Mouse (Mus musculus) cerebellum, adult 2 months (tissue): ENCODE measurements around the gene AU018091.
"Not testable (repeated sequence)": the region's sequence is repeated elsewhere in the genome, so short reads cannot be mapped to it uniquely, and the experiment has no call there.

Source experiments
- CTCF ChIP-seq: fragments of 200-500 bp; IDR thresholded peaks from 2 replicates; pipeline ENCODE4 v1.5.1; 2011; ENCODE audit warnings: low read depth, mild to moderate bottlenecking, control low read depth, low read length, moderate library complexity, borderline replicate concordance; ENCODE audit not compliant: insufficient read depth
- POLR2A ChIP-seq: fragments of 200-500 bp; IDR thresholded peaks from 2 replicates; pipeline ENCODE4 v1.6.1; 2011; ENCODE audit warnings: low read length, control low read depth, borderline replicate concordance; ENCODE audit not compliant: insufficient read depth

DNA sequence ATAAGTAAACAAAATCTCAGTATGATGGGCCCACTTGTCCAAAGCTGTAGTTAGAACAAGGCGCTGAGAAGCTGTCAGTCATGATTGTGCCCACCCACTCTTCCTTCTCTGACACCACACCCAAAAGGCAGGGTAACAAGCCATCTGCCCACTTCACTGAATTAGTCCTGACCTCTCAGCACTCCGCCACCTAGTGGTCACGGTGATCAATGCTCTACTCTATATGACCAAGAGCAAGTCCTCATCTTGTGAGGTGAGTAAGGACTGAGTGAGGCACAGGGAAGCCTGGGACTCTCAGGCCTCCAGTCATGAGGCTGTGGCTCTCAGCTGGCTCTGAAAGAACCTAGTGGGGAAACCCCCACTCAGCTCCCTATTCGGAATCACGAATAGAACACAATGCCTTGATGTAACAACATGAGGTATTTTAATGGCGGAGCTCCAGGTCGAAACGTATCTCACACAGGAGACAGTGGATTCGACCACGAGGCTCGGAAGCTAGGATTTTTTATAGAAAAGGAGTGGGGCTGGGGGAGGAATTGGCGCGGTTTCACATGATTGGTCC lies 62.4 kb downstream of the AU018091 start:
- TF ChIP-seq CTCF, POLR2A: not testable (repeated sequence)
